Mouse (Mus musculus): Measurements from ENCODE around the gene 4930432M17Rik. TPM values are rescaled to one million over a fixed set of nuclear protein-coding genes. Genes with fewer than 3 reads are reported as not detected.

Gene 4930432M17Rik
- polyA plus RNA-seq, 2 experiments: not detected

DNA sequence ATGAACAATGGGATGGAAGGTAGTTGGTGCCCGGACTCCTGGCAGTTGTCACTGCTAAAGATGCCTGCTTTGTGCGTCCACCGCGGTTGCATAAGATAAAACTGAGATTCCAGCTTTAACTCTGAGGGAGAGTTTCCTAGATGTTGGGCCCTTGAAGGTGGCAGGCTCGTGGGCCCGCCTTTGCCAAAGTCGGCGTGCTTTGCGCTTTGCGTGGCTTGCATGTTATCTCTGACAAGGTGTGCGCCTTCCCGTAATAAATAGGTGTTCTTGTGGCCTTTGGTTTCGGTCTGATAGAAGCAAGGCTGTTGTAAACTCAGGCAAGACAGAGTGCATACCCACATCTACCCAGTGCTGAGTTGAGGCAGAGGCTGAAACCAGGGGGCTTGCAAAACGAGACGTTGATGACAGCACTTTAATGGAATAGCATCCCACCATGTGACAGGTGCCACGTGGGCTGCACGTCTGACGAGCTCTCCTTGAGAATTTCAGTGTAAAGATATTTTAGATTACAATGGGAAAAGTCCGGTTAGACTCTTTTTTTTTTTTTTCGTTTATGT lies 53.5 kb downstream of the 4930432M17Rik start:
- 5% methylated on average over 20 of the region's 20 CpGs for WGBS
- no peak for DNase-seq (ENCODE audit: low spot score)
- Histone ChIP-seq H3K4me1 (ENCODE audit: control insufficient read depth, insufficient read depth, low read length) (peaks cover 29% of the 10 kb centered on the region), H3K27me3 (ENCODE audit: control insufficient read depth, insufficient read depth, low read length) (peaks cover 11% of the 10 kb centered on the region; the same call in 1 of the 2 replicates), H3K9ac (ENCODE audit: low read depth, low read length, severe bottlenecking) (peak overlapping the region; percentile 61), H3K9me3 (ENCODE audit: control insufficient read depth, low read length) (no peaks in the 10 kb centered on the region), H3K27ac (replicated peaks; ENCODE audit: low read depth, low read length) (no peak overlapping the region), H3K4me2 (replicated peaks; ENCODE audit: low read depth, low read length, severe bottlenecking) (peak overlapping the region; percentile 81), H3K4me3 (replicated peaks; ENCODE audit: low read length) (peak overlapping the region; percentile 67), H3K36me3 (ENCODE audit: control insufficient read depth, insufficient read depth, low read length) (no peaks in the 10 kb centered on the region)
- TF ChIP-seq POLR2A (IDR thresholded peaks at IDR 0.05; ENCODE audit: borderline replicate concordance, extremely low read depth, insufficient read depth, insufficient read length): no peak
- ATAC-seq (ENCODE audit: low FRiP score, low read depth): no peak

DNA sequence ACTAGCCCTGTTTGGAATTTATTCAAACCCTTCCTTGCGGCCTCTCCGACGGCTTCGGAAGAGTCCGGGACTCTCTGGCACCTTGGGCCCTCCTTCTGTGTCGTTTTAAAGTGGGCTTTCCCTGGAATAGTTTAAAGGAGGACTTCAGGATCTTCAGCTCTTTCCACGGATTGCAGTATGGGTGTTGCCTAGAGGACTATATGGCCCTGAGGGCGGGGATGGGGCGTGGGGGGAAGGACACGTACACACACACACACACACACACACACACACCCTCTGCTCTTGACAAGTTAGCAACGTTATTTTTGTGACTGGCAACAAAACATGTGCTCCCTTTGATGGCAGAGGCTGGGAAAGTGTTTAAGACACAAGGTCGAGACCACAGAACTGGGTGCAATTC lies 54.0 kb downstream of the 4930432M17Rik start:
- H3K4me2 ChIP-seq (replicated peaks; ENCODE audit: low read depth, low read length, severe bottlenecking): peak overlapping the region; percentile 81
- TF ChIP-seq POLR2A (IDR thresholded peaks at IDR 0.05; ENCODE audit: borderline replicate concordance, extremely low read depth, insufficient read depth, insufficient read length): no peak
- peaks cover 25% of the 10 kb centered on the region for H3K4me1 ChIP-seq (ENCODE audit: control insufficient read depth, insufficient read depth, low read length)
- ATAC-seq (ENCODE audit: low FRiP score, low read depth): no peak
- no peak for DNase-seq (ENCODE audit: low spot score)
- no peak overlapping the region for H3K27ac ChIP-seq (replicated peaks; ENCODE audit: low read depth, low read length)
- H3K4me3 ChIP-seq (replicated peaks; ENCODE audit: low read length): peak overlapping the region; percentile 67
- no peaks in the 10 kb centered on the region for H3K9me3 ChIP-seq (ENCODE audit: control insufficient read depth, low read length)
- H3K27me3 ChIP-seq (ENCODE audit: control insufficient read depth, insufficient read depth, low read length): peaks cover 11% of the 10 kb centered on the region; the same call in 1 of the 2 replicates
- 25% methylated on average over 12 of the region's 12 CpGs for WGBS
- H3K9ac ChIP-seq (ENCODE audit: low read depth, low read length, severe bottlenecking): no peak overlapping the region
- no peaks in the 10 kb centered on the region for H3K36me3 ChIP-seq (ENCODE audit: control insufficient read depth, insufficient read depth, low read length)

DNA sequence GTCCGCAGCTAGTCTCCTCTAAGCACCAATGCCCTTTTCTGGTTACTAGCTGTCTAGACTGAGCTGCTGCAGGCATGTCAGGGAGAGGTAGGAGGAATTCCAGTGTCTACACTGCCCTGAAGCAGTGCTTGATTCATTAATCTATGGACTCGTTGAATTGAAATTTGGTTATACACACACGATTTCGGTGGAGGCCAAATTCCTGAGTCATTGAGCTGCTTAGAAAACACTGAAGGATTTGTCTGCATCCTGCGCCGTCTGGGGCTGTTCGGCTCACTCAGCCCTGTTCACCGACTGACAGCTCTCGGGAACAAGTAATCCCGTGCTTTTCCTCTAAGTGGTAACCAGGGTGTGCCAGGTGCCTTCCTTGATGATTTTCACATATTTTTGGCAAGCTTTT lies 55.1 kb downstream of the 4930432M17Rik start:
- Histone ChIP-seq H3K4me2 (replicated peaks; ENCODE audit: low read depth, low read length, severe bottlenecking) (no peak overlapping the region), H3K36me3 (ENCODE audit: control insufficient read depth, insufficient read depth, low read length) (0 out of 2 replicates have a peak, but pooled peaks cover 4% of the 10 kb centered on the region), H3K4me3 (replicated peaks; ENCODE audit: low read length) (no peak overlapping the region), H3K9ac (ENCODE audit: low read depth, low read length, severe bottlenecking) (no peak overlapping the region), H3K27me3 (ENCODE audit: control insufficient read depth, insufficient read depth, low read length) (peaks cover 11% of the 10 kb centered on the region; the same call in 1 of the 2 replicates), H3K9me3 (ENCODE audit: control insufficient read depth, low read length) (no peaks in the 10 kb centered on the region), H3K4me1 (ENCODE audit: control insufficient read depth, insufficient read depth, low read length) (peaks cover 25% of the 10 kb centered on the region), H3K27ac (replicated peaks; ENCODE audit: low read depth, low read length) (no peak overlapping the region)
- TF ChIP-seq POLR2A (IDR thresholded peaks at IDR 0.05; ENCODE audit: borderline replicate concordance, extremely low read depth, insufficient read depth, insufficient read length): no peak
- DNase-seq (ENCODE audit: low spot score) (no peak), ATAC-seq (ENCODE audit: low FRiP score, low read depth) (no peak)
- 77% methylated on average over 10 of the region's 10 CpGs for WGBS

DNA sequence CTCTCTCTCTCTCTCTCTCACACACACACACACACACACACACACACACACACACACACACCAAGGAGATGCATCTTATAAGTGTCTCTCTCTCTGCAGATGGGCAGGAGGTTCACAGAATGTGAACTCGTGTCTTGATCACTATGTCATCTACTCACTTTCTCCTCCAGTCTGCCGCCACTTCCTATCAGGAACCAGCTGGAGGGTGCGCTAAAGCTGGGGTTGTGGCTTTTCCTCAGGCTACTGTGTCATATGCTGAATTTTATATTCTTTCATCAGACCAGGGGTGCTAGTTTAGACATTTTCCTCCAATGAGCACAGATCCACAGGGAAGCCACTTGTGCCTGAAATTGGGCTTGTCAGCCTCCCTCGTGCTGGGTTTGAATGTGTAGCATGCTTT lies 59.1 kb downstream of the 4930432M17Rik start:
- Histone ChIP-seq H3K4me1 (ENCODE audit: control insufficient read depth, insufficient read depth, low read length) (0 out of 2 replicates have a peak, but pooled peaks cover 2% of the 10 kb centered on the region), H3K27me3 (ENCODE audit: control insufficient read depth, insufficient read depth, low read length) (no peaks in the 10 kb centered on the region)
- no peak for DNase-seq (ENCODE audit: low spot score)

More for the DNA sequence above, 59.1 kb downstream of the 4930432M17Rik start:
- Histone ChIP-seq H3K9me3 (ENCODE audit: control insufficient read depth, low read length) (no peaks in the 10 kb centered on the region), H3K4me2 (replicated peaks; ENCODE audit: low read depth, low read length, severe bottlenecking) (no peak overlapping the region), H3K27ac (replicated peaks; ENCODE audit: low read depth, low read length) (no peak overlapping the region), H3K9ac (ENCODE audit: low read depth, low read length, severe bottlenecking) (no peak overlapping the region), H3K36me3 (ENCODE audit: control insufficient read depth, insufficient read depth, low read length) (peaks cover 15% of the 10 kb centered on the region), H3K4me3 (replicated peaks; ENCODE audit: low read length) (no peak overlapping the region)
- TF ChIP-seq POLR2A (IDR thresholded peaks at IDR 0.05; ENCODE audit: borderline replicate concordance, extremely low read depth, insufficient read depth, insufficient read length): no peak
- WGBS: 91% methylated on average over 4 of the region's 4 CpGs
- ATAC-seq (ENCODE audit: low FRiP score, low read depth): no peak

Other genes with a start within 250 kb of the 4930432M17Rik start
- 674 and 696 TPM in 2 replicates for gene Cnn3, start 244.3 kb upstream of the 4930432M17Rik start, polyA plus RNA-seq (2012; rRNA removed)
- gene Cnn3, start 244.3 kb upstream of the 4930432M17Rik start, polyA plus RNA-seq (2014; fragmentation: Nextera tagmentation; extraction: Ambion mirVana): 746 and 782 TPM in 2 replicates
- 0.82 and 0.91 TPM in 2 replicates for gene Slc44a3, start 138.4 kb upstream of the 4930432M17Rik start, polyA plus RNA-seq (2012; rRNA removed)
- gene Slc44a3, start 138.4 kb upstream of the 4930432M17Rik start, polyA plus RNA-seq (2014; fragmentation: Nextera tagmentation; extraction: Ambion mirVana): 1.7 and 2.3 TPM in 2 replicates
- 8.2 and 8.3 TPM in 2 replicates for gene F3, start 52.8 kb downstream of the 4930432M17Rik start, polyA plus RNA-seq (2012; rRNA removed)
- 14.0 and 16.5 TPM in 2 replicates for gene F3, start 52.8 kb downstream of the 4930432M17Rik start, polyA plus RNA-seq (2014; fragmentation: Nextera tagmentation; extraction: Ambion mirVana)
- 20.2 and 24.6 TPM in 2 replicates for gene Abcd3, start 144.5 kb downstream of the 4930432M17Rik start, polyA plus RNA-seq (2012; rRNA removed)
- 55.3 and 58.2 TPM in 2 replicates for gene Abcd3, start 144.5 kb downstream of the 4930432M17Rik start, polyA plus RNA-seq (2014; fragmentation: Nextera tagmentation; extraction: Ambion mirVana)

All from limb, embryonic 14.5 days (tissue).